Mouse (Mus musculus): ENCODE results near the gene Fam47e.

Gene Fam47e

GRCm38 (mm10) chr5:92602691-92603690 lies 48.1 kb downstream of the Fam47e start, which contains the start of gene Stbd1:
Gene Stbd1 (plus strand): TSS chr5:92603041.
- no peak for DNase-seq (ENCODE audit: low spot score in 2 of 2)

- no peak for DNase-seq (ENCODE audit: low spot score in 2 of 2)
Measured at GRCm38 (mm10) chr5:92604452-92605247, 49.8 kb downstream of the Fam47e start.

- no peak for DNase-seq (ENCODE audit: low spot score in 2 of 2)
Measured at GRCm38 (mm10) chr5:92607492-92608229, 52.8 kb downstream of the Fam47e start.

- DNase-seq (ENCODE audit: low spot score in 2 of 2): no peak
Measured at GRCm38 (mm10) chr5:92612756-92613155, 57.9 kb downstream of the Fam47e start.

- no peak for DNase-seq (ENCODE audit: low spot score in 2 of 2)
Measured at GRCm38 (mm10) chr5:92621883-92622282, 67.0 kb downstream of the Fam47e start.

GRCm38 (mm10) chr5:92627896-92628295 lies 73.0 kb downstream of the Fam47e start:
- no peak for DNase-seq (ENCODE audit: low spot score in 2 of 2)

GRCm38 (mm10) chr5:92633526-92633925 lies 78.7 kb downstream of the Fam47e start:
- no peak for DNase-seq (ENCODE audit: low spot score in 2 of 2)

- DNase-seq (ENCODE audit: low spot score in 2 of 2): no peak
Measured at GRCm38 (mm10) chr5:92634916-92635315, 80.0 kb downstream of the Fam47e start.

GRCm38 (mm10) chr5:92635891-92636290 lies 81.0 kb downstream of the Fam47e start:
- DNase-seq (ENCODE audit: low spot score in 2 of 2): no peak

GRCm38 (mm10) chr5:92640861-92641260 lies 86.0 kb downstream of the Fam47e start:
- DNase-seq (ENCODE audit: low spot score in 2 of 2): no peak
